Mouse (Mus musculus): ENCODE measurements at regions not wholly inside any gene's neighbourhood (a gene's known extent, or its start where the extent isn't known, plus 50 kb on each side); places are given as distances from the start of the nearest gene placed in this dataset.

GRCm38 (mm10) chr5:112121554-112121953, 130.8 kb downstream of the Cryba4 start:
- TF ChIP-seq CTCF (IDR thresholded peaks at IDR 0.05; ENCODE audit: low read depth) (no peak), EP300 (IDR thresholded peaks at IDR 0.05; ENCODE audit: low read depth) (no peak)

Measured in liver, postnatal 0 days (tissue).